Mouse (Mus musculus) thymus, adult 2 months (tissue): ENCODE data around the gene Pax3.

Experiments
- CTCF ChIP-seq: fragments of 200-500 bp; IDR thresholded peaks from 2 replicates; pipeline ENCODE4 v1.5.1; 2012; ENCODE audit warnings: mild to moderate bottlenecking, control low read depth, low read length, moderate library complexity, borderline replicate concordance; ENCODE audit not compliant: control insufficient read depth, poor library complexity, insufficient read depth; ENCODE audit errors: extremely low read depth
- POLR2A ChIP-seq: fragments of 200-500 bp; IDR thresholded peaks from 2 replicates; pipeline ENCODE4 v1.6.1; 2012; ENCODE audit warnings: mild to moderate bottlenecking, low read length, control low read depth, moderate library complexity; ENCODE audit not compliant: control insufficient read depth, poor library complexity, insufficient read depth; ENCODE audit errors: extremely low read depth

DNA sequence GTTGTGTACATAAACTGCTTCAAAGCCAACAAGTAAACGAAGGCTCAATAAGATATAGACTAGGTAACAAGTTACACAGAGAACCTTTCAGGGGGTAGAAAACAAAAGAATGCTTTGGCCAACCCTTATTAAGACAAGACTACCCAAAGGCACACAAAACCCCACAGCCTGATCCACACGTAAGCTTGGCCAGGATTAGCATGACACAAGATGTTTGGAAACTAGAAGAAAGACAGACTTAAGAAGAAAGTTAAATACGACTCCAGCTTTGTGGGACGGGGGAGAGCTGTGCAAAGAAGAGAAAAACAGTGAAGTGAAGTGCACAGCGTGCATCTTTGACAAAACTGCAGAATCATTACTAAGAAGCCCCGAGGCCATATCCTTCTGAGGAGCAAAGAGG is 53.5 kb downstream of the Pax3 start:
- TF ChIP-seq CTCF (no peak), POLR2A (no peak)
